Mouse (Mus musculus): ENCODE measurements around the gene Lpo. TPM values are rescaled to one million over a fixed set of nuclear protein-coding genes. Genes with fewer than 3 reads are reported as not detected.

The Lpo gene
- polyA plus RNA-seq, 1 experiment from 2014 or later = not detected

- H3K27me3 ChIP-seq (ENCODE audit: control insufficient read depth, insufficient read depth, low read depth, low read length) = no peaks in the 10 kb centered on the region
- no peaks in the 10 kb centered on the region for H3K4me1 ChIP-seq (ENCODE audit: control insufficient read depth, low read depth, low read length)
- H3K4me3 ChIP-seq (ENCODE audit: low read depth, low read length) = no peak overlapping the region
- H3K36me3 ChIP-seq (ENCODE audit: control insufficient read depth, insufficient read depth) = no peaks in the 10 kb centered on the region
- no peak overlapping the region for H3K4me2 ChIP-seq (ENCODE audit: low read depth, low read length)
- H3K9me3 ChIP-seq (replicated peaks; ENCODE audit: control insufficient read depth, low read length) = no peaks in the 10 kb centered on the region
- no peak for ATAC-seq (ENCODE audit: low read depth)
- no peak overlapping the region for H3K27ac ChIP-seq (ENCODE audit: low read length)
- H3K9ac ChIP-seq (ENCODE audit: low read depth, low read length) = no peak overlapping the region
- WGBS (ENCODE audit: insufficient replicate concordance) = 23% methylated on average over 6 of the region's 6 CpGs
These were observed 38.0 kb downstream of the Lpo start for GRCm38 (mm10) chr11:87790088-87790487.

DNA sequence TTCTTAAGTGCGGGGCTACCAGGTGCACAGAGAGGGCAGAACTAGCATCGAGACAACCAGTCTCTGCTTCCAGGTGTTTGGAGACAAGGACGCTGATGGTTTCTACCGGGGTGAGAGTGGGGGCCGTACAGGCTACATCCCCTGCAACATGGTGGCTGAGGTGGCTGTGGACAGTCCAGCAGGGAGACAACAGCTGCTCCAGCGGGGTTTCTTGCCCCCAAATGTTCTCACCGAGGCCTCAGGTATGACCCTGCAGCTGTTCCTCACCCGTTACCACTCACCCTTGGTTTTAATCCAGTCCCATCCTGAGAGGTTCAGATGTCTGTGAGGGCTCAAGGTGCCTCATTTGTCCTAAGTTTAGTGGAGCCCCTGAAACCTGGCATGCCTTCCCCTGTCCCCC is 48.0 kb downstream of the Lpo start:
- Histone ChIP-seq H3K4me3 (ENCODE audit: low read depth, low read length) (no peak overlapping the region), H3K9me3 (replicated peaks; ENCODE audit: control insufficient read depth, low read length) (no peaks in the 10 kb centered on the region), H3K27ac (ENCODE audit: low read length) (no peak overlapping the region), H3K4me1 (ENCODE audit: control insufficient read depth, low read depth, low read length) (peaks cover 9% of the 10 kb centered on the region), H3K9ac (ENCODE audit: low read depth, low read length) (no peak overlapping the region), H3K27me3 (ENCODE audit: control insufficient read depth, insufficient read depth, low read depth, low read length) (no peaks in the 10 kb centered on the region; the same call in 1 of the 2 replicates), H3K36me3 (ENCODE audit: control insufficient read depth, insufficient read depth) (no peaks in the 10 kb centered on the region), H3K4me2 (ENCODE audit: low read depth, low read length) (no peak overlapping the region)
- WGBS (ENCODE audit: insufficient replicate concordance) = 69% methylated on average over 8 of the region's 8 CpGs
- ATAC-seq (ENCODE audit: low read depth) = no peak

DNA sequence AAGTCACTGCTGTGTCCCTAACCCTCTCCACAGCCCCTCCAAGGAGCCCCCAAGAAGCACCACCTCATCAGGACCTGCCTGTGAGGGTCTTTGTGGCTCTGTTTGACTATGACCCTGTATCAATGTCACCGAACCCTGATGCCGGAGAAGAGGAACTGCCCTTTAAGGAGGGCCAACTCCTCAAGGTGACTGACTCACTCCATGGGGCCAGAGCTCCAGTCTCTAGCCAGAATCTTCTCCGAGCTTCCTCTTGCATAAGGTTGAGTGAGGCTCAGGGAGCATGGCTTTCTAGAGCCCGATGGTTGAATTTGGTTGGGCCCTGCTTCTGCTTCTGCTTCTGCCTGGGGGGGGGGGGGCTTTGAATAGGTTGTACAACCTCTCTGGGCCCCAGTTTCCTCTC is 48.7 kb downstream of the Lpo start:
- H3K27ac ChIP-seq (ENCODE audit: low read length) = no peak overlapping the region
- no peaks in the 10 kb centered on the region; the same call in 1 of the 2 replicates for H3K27me3 ChIP-seq (ENCODE audit: control insufficient read depth, insufficient read depth, low read depth, low read length)
- peaks cover 9% of the 10 kb centered on the region for H3K4me1 ChIP-seq (ENCODE audit: control insufficient read depth, low read depth, low read length)
- H3K36me3 ChIP-seq (ENCODE audit: control insufficient read depth, insufficient read depth) = no peaks in the 10 kb centered on the region
- H3K9ac ChIP-seq (ENCODE audit: low read depth, low read length) = no peak overlapping the region
- ATAC-seq (ENCODE audit: low read depth) = no peak
- H3K9me3 ChIP-seq (replicated peaks; ENCODE audit: control insufficient read depth, low read length) = no peaks in the 10 kb centered on the region
- no peak overlapping the region for H3K4me3 ChIP-seq (ENCODE audit: low read depth, low read length)
- WGBS (ENCODE audit: insufficient replicate concordance) = 37% methylated on average over 4 of the region's 4 CpGs
- no peak overlapping the region for H3K4me2 ChIP-seq (ENCODE audit: low read depth, low read length)

- no peak overlapping the region for H3K27ac ChIP-seq (ENCODE audit: low read length)
- 51% methylated on average over 12 of the region's 12 CpGs for WGBS (ENCODE audit: insufficient replicate concordance)
- no peaks in the 10 kb centered on the region; the same call in 1 of the 2 replicates for H3K27me3 ChIP-seq (ENCODE audit: control insufficient read depth, insufficient read depth, low read depth, low read length)
- no peaks in the 10 kb centered on the region for H3K9me3 ChIP-seq (replicated peaks; ENCODE audit: control insufficient read depth, low read length)
- peaks cover 9% of the 10 kb centered on the region for H3K4me1 ChIP-seq (ENCODE audit: control insufficient read depth, low read depth, low read length)
- H3K4me2 ChIP-seq (ENCODE audit: low read depth, low read length) = peak overlapping the region; percentile 54; the same call in 1 of the 2 replicates
- H3K9ac ChIP-seq (ENCODE audit: low read depth, low read length) = no peak overlapping the region
- H3K36me3 ChIP-seq (ENCODE audit: control insufficient read depth, insufficient read depth) = no peaks in the 10 kb centered on the region
- H3K4me3 ChIP-seq (ENCODE audit: low read depth, low read length) = no peak overlapping the region; the same call in 1 of the 2 replicates
- ATAC-seq (ENCODE audit: low read depth) = no peak
These were observed 49.2 kb downstream of the Lpo start for GRCm38 (mm10) chr11:87778915-87779314.

- 28% methylated on average over 29 of the region's 32 CpGs for WGBS (ENCODE audit: insufficient replicate concordance)
- Histone ChIP-seq H3K27ac (ENCODE audit: low read length) (no peak overlapping the region), H3K9me3 (replicated peaks; ENCODE audit: control insufficient read depth, low read length) (no peaks in the 10 kb centered on the region), H3K9ac (ENCODE audit: low read depth, low read length) (no peak overlapping the region), H3K4me1 (ENCODE audit: control insufficient read depth, low read depth, low read length) (peaks cover 9% of the 10 kb centered on the region), H3K27me3 (ENCODE audit: control insufficient read depth, insufficient read depth, low read depth, low read length) (no peaks in the 10 kb centered on the region; the same call in 1 of the 2 replicates), H3K36me3 (ENCODE audit: control insufficient read depth, insufficient read depth) (no peaks in the 10 kb centered on the region), H3K4me2 (ENCODE audit: low read depth, low read length) (peak overlapping the region; percentile 54), H3K4me3 (ENCODE audit: low read depth, low read length) (peak overlapping the region; percentile 20)
- peak; percentile 72 for ATAC-seq (ENCODE audit: low read depth)
These were observed 49.9 kb downstream of the Lpo start for GRCm38 (mm10) chr11:87778100-87778765.

- no peaks in the 10 kb centered on the region; the same call in 1 of the 2 replicates for H3K27me3 ChIP-seq (ENCODE audit: control insufficient read depth, insufficient read depth, low read depth, low read length)
- no peaks in the 10 kb centered on the region for H3K36me3 ChIP-seq (ENCODE audit: control insufficient read depth, insufficient read depth)
- no peak overlapping the region for H3K4me3 ChIP-seq (ENCODE audit: low read depth, low read length)
- no peak overlapping the region for H3K4me2 ChIP-seq (ENCODE audit: low read depth, low read length)
- no peak overlapping the region for H3K9ac ChIP-seq (ENCODE audit: low read depth, low read length)
- no peaks in the 10 kb centered on the region for H3K9me3 ChIP-seq (replicated peaks; ENCODE audit: control insufficient read depth, low read length)
- H3K4me1 ChIP-seq (ENCODE audit: control insufficient read depth, low read depth, low read length) = peaks cover 3% of the 10 kb centered on the region; the same call in 1 of the 2 replicates
- no peak for ATAC-seq (ENCODE audit: low read depth)
- WGBS (ENCODE audit: insufficient replicate concordance) = 80% methylated on average over 3 of the region's 3 CpGs
- no peak overlapping the region for H3K27ac ChIP-seq (ENCODE audit: low read length)
These were observed 55.7 kb downstream of the Lpo start for GRCm38 (mm10) chr11:87772354-87772753.

- ATAC-seq (ENCODE audit: low read depth) = peak; percentile 47; the same call in 1 of the 2 replicates
- no peak overlapping the region for H3K4me3 ChIP-seq (ENCODE audit: low read depth, low read length)
- peaks cover under 1% of the 10 kb centered on the region; the same call in 1 of the 2 replicates for H3K27me3 ChIP-seq (ENCODE audit: control insufficient read depth, insufficient read depth, low read depth, low read length)
- H3K4me2 ChIP-seq (ENCODE audit: low read depth, low read length) = no peak overlapping the region
- peaks cover 3% of the 10 kb centered on the region; the same call in 1 of the 2 replicates for H3K4me1 ChIP-seq (ENCODE audit: control insufficient read depth, low read depth, low read length)
- no peaks in the 10 kb centered on the region for H3K9me3 ChIP-seq (replicated peaks; ENCODE audit: control insufficient read depth, low read length)
- no peak overlapping the region for H3K9ac ChIP-seq (ENCODE audit: low read depth, low read length)
- no peak overlapping the region for H3K27ac ChIP-seq (ENCODE audit: low read length)
- WGBS (ENCODE audit: insufficient replicate concordance) = 30% methylated on average over 3 of the region's 3 CpGs
- no peaks in the 10 kb centered on the region for H3K36me3 ChIP-seq (ENCODE audit: control insufficient read depth, insufficient read depth)
These were observed 57.1 kb downstream of the Lpo start for GRCm38 (mm10) chr11:87770989-87771388.

DNA sequence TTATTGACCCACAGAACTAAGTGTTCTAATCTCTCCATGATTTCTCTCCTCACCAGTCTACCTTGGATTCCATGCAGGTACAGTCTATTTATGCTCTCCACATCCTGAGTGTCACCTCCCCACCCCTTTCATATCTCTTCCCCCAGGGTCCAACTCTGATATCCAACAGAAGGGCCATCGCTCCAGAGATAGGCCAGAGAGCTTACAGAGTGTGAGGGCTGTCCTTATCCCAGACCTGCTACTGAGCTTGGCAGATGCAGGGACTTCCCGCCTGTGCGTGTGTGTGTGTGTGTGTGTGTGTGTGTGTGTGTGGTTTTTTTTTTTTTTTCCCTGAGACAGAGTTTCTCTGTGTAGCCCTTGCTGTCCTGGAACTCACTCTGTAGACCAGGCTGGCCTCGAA is 59.3 kb downstream of the Lpo start:
- H3K4me3 ChIP-seq (ENCODE audit: low read depth, low read length) = no peak overlapping the region
- no peak for ATAC-seq (ENCODE audit: low read depth)

More for the DNA sequence above, 59.3 kb downstream of the Lpo start:
- no peak overlapping the region for H3K4me2 ChIP-seq (ENCODE audit: low read depth, low read length)
- 48% methylated on average over 4 of the region's 4 CpGs for WGBS (ENCODE audit: insufficient replicate concordance)
- peaks cover 23% of the 10 kb centered on the region for H3K27me3 ChIP-seq (ENCODE audit: control insufficient read depth, insufficient read depth, low read depth, low read length)
- no peaks in the 10 kb centered on the region for H3K36me3 ChIP-seq (ENCODE audit: control insufficient read depth, insufficient read depth)
- H3K27ac ChIP-seq (ENCODE audit: low read length) = no peak overlapping the region
- no peak overlapping the region for H3K9ac ChIP-seq (ENCODE audit: low read depth, low read length)
- H3K9me3 ChIP-seq (replicated peaks; ENCODE audit: control insufficient read depth, low read length) = no peaks in the 10 kb centered on the region
- peaks cover 10% of the 10 kb centered on the region for H3K4me1 ChIP-seq (ENCODE audit: control insufficient read depth, low read depth, low read length)

All from liver, embryonic 16.5 days (tissue).